Mouse (Mus musculus) megakaryocyte-erythroid progenitor cell, adult 5-6 weeks (primary cell): ENCODE results near the gene Exoc6b. TPM values are rescaled to one million over a fixed set of nuclear protein-coding genes. Genes with fewer than 3 reads are reported as not detected.
A peak's percentile ranks its signal among the peaks of the same experiment; 100 is the strongest.

Source experiments
- ATAC-seq: replicated peaks from 2 replicates; pipeline ENCODE4 v1.8.0; 2016; ENCODE audit warnings: mild to moderate bottlenecking, inconsistent platforms; ENCODE audit not compliant: severe bottlenecking, poor library complexity, low FRiP score, low TSS enrichment
- total RNA-seq, 2 experiments: library from RNA; stranded (forward) in 1 of 2; stranded (reverse) in 1 of 2; fragments of 200-1000, 215-1000 nt in 1 of 2; fragments of >200 nt in 1 of 2; fragmentation: Nextera tagmentation in 1 of 2; gene quantifications; 2 replicates each; pipeline ENCODE4 v1.2.3; 2014 to 2017

Gene Exoc6b
- total RNA-seq, 2 experiments from 2014 or later, result 6.5 to 8.5 TPM

DNA sequence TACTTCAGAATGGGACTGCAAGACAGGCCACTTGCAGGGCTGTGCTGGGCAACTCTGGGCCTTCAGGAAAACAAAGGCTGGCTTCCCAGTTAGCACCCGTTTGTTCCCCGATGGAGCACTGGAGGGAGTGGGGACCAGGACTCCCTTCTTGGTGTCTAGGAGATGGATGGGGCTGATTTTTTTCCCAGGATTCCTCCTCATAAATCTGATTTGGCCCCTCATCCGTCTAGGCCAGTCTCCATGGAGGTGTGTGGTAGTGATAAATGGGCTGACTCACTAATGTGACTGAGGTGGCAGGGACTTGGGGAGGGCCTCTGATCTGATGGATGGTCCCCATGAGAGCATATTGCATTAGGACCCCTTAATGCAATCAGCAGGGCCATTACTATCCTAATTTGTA, 470.6 kb downstream of the Exoc6b start:
- ATAC-seq, result no peak

DNA sequence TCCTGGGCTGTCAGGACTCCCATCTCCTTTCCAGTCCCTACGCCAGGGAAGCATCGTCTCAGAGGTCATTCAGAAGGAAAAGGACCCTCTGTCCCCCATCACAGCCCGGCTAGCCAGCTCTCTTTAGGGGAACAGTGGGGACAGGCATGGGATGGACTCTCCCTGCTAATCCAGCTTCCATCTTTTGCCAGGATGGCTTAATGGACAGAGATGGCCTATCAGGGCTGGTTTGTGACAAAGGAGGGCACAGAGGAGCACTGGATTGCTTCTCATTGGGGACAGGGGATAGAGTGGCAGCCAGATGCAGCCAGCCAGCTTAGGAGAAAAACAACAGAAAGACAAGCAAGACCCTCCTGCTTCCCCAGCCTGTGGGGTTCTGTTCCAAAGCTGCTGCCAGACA, 474.7 kb downstream of the Exoc6b start:
- no peak for ATAC-seq

DNA sequence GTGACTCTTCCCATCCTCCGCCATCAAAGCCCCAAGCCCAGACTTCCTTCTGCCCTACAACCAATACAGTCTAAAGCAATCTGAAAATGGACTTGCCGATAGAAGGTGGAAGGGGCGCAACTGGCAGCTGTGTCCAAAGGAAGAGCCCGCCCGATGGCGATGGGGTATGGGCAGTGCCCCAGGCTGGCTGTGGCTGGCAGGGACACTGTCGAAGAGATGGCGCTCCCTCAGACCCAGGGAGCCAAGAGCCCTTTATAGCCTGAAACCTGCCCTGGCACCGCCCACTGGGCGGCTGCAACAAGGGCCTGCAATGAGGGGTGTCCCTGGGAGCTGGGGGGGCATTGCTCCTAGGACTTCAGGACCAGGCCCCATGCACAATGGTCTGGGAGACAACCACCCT, 475.6 kb downstream of the Exoc6b start, which contains the start of gene Cyp26b1:
Gene Cyp26b1 (minus strand): TSS at position 216 of the 400 bp plus-strand sequence.
- ATAC-seq, result no peak

DNA sequence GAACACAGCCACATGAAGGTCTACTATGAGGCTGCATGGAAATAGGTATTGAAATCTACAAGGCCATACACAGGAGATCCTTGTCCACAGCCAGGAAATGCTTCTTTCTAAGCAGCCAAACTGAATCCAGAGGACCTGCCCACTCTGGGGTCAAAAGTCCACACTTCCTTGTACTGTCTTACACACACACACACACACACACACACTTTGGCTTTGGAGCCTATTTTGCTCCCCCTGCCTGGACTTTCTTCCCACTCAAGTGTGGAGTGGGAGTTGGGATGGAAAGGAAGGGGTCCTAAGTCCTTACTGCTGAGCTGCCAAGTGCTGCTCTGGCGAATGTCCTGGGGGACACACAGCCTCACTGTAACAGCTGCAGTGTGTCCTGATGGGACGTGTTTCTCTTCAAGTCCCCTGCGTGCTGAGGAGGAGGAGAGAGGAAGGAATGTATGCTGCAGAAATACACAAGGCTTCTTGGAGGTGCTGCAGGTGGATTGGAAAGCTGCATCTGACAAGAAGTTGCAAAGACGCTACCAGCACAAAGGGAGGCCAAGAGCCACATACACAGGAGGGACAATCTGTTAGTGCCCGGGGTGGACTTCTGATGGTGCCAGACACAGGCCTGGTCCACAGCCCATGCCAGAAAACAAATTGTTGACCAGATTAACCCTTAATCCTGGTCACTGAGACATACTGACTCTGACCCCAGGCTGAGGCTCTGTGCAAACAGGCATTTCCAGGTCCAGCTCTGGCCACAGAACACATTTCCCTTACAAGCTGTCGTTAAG, 478.2 kb downstream of the Exoc6b start:
- no peak for ATAC-seq

DNA sequence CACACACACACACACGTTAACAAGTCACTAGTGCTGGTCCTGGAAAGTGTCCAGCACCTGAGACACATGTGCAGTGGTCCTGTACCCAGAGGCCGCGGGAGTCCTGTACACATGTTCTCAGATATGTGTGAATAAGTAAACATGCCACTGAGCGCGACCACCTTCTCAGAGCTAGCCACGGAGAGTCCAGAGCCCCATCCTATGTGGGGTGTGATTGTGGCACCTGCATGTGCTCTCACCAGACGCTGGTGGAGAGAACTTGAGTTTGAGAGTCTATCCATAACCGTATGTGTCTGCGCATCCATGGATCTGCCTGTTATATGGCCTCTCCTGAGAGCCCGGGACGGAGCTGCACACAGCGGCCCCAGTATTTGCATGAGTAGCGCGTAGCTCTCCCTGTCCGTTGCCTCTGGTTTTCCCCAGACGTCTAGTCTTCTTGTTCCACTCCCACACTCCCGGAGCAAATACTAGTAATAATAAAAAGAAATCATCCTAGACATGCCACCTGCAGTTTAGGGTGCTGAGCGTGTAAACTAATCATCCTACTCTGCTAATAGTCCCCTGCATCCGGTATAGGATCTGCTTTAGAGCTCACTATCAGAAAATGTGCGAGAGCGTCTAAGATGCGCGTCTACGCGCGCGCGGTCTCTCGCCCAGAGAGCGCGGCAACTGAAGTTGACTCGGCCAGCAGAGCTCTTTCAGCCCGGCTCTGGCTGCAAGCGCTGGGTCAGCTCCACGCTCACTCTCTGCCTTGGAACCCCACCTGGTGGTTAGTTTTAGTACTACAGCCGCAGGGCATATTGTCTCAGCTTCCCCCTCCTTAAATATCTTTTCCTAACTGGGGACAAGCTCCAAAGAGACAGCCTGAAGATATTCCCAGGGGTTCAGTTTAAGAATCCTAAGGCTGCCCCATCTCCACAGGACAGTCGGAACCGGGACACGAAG, 479.3 kb downstream of the Exoc6b start:
- ATAC-seq, result peak; percentile 89

DNA sequence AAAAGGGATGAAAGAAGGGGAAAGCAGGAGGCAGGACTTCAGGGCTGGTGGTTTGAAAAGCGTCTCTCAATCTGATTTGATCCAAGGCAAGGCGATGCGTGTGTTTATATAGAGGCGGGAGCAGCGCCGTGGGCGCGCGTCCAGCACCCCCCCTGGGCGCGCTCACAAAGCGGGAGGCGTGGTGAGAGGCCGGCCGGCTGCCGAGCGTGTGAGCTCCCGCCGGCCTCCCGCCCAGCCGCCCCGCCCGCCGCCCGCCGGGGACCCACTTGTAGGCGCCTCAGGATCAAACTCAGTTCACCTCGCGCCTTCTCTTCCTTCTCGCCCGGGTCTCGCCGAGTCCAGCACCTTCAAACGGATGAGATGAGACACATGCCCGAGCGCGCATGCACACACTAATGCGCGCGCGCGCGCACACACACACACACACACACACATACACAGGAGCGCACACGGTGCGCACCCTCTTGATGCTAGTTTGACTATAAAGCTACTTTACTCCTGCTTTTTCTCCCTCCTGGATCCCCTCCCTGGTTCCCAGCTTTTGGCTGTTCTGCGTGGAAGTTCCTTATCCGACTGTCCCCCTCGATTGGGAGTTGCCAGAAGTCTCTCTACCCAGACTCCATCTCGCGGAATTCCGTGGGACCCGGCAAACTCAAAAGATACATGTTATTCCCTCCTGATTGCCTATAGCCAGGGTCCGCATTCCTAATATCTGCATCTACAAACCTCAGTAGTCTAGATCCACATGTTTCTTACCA, 480.2 kb downstream of the Exoc6b start:
- ATAC-seq, result no peak

DNA sequence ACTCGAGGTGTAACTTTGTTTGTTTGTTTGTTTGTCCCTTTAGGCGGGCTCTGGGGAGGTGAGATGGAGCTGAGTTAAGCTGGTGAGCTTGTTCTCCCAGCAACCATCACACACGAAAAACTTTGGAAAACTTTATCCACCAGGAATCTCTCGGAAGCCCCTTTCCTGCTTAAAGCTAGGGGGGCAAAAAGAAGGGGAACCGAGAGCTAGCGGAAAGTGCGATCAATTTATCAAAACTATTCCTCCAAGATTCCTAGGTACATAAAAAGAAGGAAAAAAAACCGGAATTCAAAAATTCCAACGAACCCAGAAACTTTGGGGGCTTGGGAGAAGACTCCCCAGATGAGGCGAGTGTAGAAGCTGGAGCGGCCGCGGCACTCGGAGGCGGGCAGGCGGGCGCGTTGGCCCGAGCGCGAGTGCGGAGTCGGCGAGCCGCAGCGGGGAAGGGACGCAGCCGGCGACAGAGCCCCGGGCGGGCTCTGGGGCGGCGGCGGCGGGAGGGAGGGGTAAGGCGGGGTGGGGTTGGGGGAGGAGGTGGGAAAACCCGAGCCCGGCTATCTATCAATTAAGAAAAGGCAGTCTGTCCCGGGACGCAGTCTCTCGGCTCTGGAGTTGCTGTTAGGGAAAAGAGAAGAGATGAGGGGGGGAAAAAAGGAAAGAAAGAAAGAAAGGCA, 481.0 kb downstream of the Exoc6b start:
- ATAC-seq, result no peak

DNA sequence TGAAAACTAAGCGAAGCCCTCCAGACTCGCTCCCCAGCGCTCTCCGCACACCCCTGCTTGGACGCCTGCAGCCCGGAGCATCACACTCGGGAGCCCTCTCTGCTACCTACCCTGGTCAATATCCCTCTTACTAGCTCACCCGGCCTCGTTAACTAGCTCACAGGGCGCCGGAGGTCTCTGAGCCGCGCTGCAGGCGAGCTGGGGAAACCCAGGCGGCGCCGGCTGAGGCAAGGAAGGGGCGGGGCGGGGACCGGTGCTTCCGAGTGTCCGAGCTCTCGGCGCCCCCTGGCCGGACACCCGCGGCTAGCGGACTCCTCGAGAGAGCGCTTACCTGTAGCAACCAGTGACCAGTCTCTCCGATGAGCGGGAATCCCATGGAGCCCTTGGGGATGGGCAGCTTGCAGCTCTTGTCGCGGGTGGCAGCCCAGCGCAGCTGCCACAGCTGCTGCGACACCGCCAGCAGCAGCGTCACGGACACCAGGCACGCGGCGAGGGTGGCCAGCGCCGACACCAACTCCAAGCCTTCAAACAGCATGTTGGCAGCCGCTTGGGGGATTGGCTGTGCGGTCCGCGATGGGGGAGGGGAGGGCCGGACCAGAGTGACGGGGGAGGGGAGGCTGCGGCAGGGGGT, 481.7 kb downstream of the Exoc6b start:
- no peak for ATAC-seq

DNA sequence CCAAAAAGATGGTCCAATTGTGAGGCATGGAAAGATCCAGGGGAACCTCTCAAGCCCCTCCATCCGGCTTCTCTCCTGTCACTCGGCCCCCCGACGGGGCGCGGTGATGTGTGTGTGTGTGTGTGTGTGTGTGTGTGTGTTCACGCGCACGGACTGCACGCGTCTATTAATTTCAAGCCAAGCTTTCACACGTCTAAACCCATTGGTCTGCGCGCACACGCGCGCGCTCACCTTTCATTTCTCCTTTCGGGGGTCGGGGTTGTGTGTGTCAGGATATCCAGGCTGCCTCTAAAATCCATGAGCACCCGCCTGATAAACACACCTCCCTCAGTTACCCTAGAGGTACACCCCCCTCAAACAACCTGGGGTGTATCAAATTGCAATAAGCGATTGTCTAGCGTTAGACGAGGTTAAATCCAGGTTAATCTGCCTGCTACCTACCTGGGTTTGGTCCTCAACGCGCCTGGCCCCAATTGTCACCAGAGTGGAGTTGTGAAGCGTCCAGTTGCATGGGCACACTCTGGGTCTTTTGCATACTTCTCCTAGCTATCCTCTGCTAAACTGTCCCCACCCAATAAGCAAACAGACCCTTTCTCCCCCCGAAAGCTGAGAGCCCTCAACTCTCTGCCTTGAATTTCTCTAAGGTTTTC, 482.6 kb downstream of the Exoc6b start:
- ATAC-seq, result no peak

DNA sequence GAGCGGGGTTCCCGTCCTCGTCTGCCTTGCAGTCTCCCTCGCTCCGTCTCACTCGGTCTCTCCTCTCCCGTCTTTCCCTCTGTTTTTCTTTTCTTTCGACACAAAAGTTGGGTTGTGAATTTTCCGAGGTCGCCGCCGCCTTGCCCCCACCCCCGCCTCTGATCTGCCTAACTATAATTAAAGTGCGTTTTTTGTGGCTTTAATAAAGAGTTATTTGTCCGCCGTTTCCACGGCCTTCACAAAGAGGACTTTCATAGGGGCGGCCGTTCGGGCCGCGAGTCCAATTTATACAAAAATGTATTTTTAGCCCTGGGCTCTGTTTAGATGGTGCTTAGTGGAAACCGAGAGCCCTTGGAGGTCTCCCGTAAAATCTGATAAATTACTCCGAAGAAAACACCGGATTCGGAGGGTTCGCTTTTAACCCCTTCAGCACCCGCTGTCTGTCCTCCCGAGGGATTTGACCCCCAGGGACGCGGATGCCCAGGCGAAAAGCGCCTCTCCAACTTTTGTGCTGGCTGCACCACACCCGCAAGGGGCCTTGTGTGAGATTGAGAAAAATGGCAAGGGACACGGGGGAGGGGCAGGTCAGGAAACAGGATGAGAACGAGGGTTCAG, 483.5 kb downstream of the Exoc6b start:
- no peak for ATAC-seq

DNA sequence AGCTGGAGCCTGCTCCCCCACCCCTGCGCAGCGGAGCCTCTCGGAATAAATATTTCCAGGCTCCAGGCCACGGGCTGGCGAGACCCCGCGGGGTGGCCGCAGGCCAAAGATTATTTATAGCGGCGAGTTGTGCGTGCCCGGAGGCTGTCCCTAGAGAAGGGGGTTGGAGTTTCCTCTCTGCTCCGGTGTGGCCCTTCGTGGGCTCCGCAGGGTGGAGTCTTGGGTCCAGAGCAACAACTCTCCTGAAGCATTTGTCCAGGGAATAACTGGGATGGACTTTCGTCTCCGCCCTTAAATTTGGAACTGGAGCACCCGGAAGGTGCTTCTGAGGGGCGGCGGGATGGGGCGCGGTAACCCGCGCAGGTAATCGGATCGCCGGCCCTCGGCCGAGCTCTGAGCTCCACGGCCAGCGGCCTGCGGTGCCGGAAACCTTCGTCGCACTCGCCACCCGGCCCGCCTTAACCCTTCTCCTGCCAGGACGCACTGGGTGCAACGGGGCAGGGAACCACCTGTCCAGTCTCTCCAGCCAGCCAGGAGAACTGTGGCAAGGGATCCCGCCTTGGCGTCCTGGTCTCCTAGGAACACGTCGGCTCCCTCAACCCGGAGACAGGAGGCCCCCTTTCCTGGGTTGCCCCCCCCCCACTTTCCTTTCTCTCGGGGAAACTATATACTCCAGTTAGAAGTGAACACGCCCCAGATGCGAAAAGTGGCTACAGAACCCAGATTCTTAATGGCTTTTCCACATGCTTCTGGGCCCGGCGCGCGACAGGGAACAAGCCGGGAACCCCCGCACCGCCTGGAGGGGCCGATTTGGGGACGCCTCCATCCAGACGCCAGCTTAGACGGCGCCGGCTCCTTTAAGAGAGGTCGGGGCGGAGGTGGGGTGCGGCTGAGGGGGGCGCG, 484.3 kb downstream of the Exoc6b start:
- no peak for ATAC-seq

DNA sequence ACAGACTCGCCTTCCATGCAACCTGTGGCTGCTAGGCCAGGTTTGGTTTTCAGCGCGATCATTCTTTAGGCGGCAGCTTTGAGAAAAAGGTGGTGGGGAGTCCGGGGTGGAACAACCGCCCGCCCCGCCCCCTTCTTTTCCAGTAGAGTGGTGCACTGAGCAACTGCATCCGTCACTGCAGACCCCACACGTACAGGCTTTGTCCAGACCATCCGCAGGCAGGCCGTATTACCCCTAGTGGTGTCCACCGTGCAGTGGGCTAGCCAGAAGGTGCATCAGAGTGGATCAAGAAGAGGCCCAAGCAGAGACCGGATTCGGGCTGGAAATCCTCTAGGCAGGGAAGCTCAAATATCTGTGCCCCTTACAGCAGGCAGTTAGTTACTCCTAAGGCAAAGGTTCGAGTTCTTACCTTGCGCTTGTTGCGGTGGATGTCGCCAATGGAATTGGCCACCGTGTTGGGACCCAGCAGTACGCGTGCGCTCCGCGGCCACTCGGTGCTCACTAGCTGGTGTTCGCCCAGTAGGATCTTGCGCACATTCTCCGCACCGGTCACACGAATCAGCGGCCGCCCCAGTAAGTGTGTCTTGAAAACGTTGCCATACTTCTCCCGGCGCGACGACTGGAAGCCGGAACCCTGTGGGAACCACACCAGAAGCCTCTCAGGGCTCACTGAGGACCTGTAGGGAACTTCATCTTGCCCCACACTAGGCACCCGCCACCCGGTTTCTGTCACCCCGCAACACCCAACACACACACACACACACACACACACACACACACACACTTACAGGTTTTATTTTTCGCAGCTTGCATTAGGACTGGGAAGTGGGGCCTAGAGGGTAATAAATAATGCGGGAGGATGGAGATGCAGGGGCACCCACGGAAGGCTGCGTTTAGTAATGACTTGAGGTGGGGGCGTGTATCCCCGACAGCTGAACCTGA, 485.2 kb downstream of the Exoc6b start:
- ATAC-seq, result no peak

DNA sequence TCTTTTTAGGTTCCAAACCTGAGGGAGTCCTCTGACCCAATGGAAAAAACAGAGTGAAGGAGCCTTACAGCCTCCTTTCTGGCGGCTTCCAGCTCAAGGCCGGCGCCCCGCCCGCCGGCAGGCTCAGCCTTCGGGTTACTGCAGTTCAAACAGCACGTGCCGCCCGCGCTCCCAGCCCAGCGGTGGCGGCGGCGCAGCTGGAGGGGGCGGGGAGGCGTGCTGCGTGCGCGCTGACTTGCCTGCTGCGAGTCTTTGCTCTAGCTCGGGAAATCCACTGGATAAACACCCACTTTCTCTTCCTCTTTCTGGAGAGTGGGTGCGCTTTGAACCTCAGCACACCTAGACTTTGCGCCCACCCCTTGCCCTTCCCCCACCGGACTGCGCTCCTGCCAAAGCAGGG, 485.9 kb downstream of the Exoc6b start:
- 0 out of 2 replicates have a peak, but pooled peaks have one; percentile 32 for ATAC-seq

DNA sequence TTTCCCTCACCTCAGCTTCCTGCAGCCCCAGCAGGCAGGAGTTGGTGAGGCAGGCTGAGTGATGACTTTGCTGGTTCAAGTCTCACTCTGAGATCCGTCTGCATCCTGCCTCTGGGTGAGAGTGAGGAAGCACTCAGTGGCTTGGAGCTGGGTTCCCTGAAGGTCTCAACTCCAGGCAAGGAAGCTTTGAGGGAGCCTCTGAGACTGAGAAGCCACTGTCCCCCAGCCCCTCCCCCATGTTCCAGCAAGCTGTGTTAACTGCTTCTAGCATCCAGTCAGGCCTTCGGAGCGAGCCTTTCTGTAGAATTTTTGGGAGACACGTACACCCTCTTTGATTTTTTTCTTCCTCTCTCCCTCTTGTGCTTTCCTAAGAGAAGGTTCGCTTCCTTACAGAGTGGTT, 486.5 kb downstream of the Exoc6b start:
- ATAC-seq, result no peak

DNA sequence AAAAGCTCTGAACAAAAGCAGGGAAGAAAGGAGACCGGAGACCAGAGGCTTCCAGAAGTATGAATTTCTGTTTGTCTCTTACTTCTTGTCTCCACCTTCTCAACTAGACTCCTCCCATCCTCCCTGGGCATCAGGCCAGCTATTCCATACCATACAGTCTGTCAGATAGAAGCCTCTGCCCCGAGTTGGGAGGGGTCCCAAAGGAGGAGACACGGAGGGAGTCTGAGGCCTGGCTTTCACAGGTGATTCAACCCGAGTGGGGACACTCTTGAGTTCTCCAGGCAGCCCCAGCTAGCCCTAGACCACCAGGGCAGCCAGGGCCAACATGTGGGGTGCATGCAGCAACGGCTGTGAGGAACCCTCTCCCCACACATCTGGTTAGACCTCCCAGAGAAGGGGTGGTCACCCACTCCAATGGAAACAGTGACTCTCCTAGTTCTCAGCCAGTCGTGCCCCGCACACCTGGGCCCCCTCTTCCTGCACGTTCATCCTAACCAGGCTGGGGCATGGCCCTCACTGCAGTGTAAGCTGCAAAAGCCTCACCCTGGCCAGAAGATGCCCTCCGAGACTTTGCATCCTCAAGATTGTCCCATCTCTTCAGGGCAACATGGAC, 487.4 kb downstream of the Exoc6b start:
- no peak for ATAC-seq
